Mouse (Mus musculus): Measurements from ENCODE around the gene Ogfrl1.

DNA sequence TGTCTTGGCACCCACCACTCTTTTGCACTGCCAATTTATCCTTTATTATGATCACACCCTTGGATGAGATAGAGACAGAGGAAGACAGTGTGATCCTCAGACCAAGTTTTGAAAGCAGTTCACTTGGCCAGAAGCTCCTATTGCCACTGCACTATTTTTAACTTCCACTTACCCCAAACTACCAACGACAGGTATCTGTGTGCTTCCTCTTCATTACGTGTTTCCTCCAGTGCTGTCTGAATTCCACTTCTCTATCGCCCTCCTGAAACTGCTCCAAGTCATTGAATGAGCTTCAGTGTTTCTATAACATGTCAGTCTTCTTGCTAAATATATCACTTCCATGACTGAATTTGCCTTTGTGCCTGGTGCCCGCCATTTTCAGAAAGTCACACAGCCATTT, at the start of gene Ogfrl1:
- TF ChIP-seq CTCF (IDR thresholded peaks at IDR 0.05; ENCODE audit: low read depth) (no peak), EP300 (IDR thresholded peaks at IDR 0.05; ENCODE audit: low read depth) (no peak)
